Mouse (Mus musculus) heart, postnatal 4 days (tissue): ENCODE data around the gene Plcl1. TPM values are rescaled to one million over a fixed set of nuclear protein-coding genes. Genes with fewer than 3 reads are reported as not detected.
"Not testable (repeated sequence)": the region's sequence is repeated elsewhere in the genome, so short reads cannot be mapped to it uniquely, and the experiment has no call there.

ENCODE experiments used
- DNase-seq: peaks from one replicate; pipeline ENCODE4 v3.0.0; 2021
- total RNA-seq, 2 experiments: library from RNA; stranded (reverse); gene quantifications; 2 replicates each; pipeline ENCODE4 v1.2.3; 2021

The Plcl1 gene
- total RNA-seq, 2 experiments from 2014 or later: 4.4 TPM

- DNase-seq: no peak
These were observed 39.4 kb downstream of the Plcl1 start for GRCm38 (mm10) chr1:55445043-55445688.

DNA sequence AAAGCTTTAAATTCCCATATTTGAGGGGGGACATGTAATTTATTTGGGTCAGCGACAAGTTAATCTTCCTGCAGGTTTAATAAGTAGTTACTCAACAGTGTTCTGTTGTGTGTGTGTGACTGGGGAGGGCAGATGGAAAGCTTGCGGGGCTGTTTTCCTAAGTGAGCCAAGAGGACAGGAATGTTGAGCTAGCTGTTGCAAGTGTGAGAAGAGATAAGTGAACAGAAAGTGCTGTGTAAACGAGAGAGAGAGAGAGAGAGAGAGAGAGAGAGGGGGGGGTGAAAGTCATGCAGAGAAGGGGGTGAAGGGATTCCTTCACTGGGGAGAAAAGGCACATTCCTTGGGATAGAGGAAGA is 39.9 kb downstream of the Plcl1 start:
- DNase-seq: no peak

- DNase-seq: no peak
These were observed 40.6 kb downstream of the Plcl1 start for GRCm38 (mm10) chr1:55446273-55446672.

GRCm38 (mm10) chr1:55446876-55447275 is 41.2 kb downstream of the Plcl1 start:
- DNase-seq: no peak

GRCm38 (mm10) chr1:55447661-55448060 is 41.9 kb downstream of the Plcl1 start:
- DNase-seq: no peak

GRCm38 (mm10) chr1:55448104-55448503 is 42.4 kb downstream of the Plcl1 start:
- DNase-seq: no peak

DNA sequence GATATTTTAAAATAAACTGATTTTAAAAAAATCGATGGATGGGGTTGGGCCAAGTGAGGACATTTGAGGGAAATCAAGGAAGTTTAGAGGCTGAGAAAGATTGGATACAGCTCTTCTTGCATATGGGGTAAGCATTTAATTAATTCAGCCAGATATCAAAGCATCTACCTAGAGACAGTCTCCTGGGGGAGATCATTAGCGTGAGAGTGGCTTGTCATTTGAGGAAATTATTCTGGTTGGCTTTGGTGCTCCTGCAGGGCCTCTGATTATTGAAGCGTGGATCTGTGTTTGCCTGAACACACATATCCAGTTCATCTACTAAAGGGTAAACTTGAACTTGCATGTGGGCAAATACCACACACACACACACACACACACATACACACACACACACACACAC is 44.1 kb downstream of the Plcl1 start:
- no peak for DNase-seq

- DNase-seq: peak; percentile 25
These were observed 48.4 kb downstream of the Plcl1 start for GRCm38 (mm10) chr1:55454119-55454518.

GRCm38 (mm10) chr1:55462301-55462700 is 56.6 kb downstream of the Plcl1 start:
- no peak for DNase-seq

DNA sequence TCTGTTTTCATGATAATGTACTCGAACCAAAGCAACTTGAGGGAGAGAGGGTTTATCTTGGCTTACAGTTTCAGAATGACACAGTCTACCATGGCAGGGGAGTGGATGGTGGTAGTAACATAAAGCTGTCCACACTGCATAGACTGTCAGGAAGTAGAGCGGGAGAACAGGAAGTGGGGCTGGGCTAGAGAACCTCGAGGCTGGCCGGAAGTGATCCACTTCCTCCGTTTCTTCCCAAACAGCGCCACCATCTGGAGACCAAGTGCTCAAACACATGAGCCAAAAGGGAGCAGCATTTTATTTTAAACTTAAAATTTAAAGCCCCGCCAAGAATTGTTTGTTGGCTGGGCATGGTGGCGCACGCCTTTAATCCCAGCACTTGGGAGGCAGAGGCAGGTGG is 68.0 kb downstream of the Plcl1 start:
- no peak for DNase-seq

DNA sequence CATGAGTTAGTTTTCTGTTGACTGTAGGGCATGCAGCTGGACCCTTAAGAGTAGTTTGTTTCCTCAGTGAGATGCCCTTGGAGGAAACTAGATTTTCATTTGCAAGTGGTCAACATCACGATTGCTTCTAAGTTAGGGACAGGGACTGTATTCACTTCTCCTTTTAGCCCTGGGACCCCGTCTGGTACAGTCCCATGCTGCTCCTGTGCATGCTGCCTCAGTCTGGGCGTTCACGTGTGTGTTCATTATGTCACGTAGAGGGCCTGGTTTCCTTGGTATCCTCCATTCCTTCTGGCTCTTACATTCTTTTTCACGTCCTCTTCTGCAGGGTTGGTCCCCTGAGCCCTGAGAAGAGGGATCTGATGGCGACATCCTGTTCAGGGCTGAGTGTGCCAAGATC is 69.3 kb downstream of the Plcl1 start:
- no peak for DNase-seq

GRCm38 (mm10) chr1:55487371-55487770 is 81.7 kb downstream of the Plcl1 start:
- not testable (repeated sequence) for DNase-seq

DNA sequence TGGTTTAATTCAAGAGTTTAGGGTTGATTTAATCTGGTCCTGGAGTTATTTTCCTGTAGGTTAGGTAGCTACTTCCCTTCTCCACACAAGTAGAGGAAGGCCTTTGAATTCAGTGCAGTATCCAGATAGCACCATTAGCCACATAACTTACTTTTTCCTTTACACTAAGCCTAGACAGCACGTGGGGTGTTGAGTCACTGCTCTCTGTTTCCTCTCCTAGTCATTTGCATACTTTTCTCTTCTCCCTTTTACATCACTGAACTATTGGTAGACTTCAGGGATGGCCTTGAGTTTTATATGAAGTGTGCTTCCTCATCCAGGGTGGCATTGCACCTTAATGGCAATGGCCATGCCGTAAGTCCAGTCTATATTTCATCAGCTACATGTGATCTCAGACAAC is 82.5 kb downstream of the Plcl1 start:
- no peak for DNase-seq

- DNase-seq: no peak
These were observed 83.6 kb downstream of the Plcl1 start for GRCm38 (mm10) chr1:55489355-55489754.

- no peak for DNase-seq
These were observed 94.2 kb downstream of the Plcl1 start for GRCm38 (mm10) chr1:55499872-55500271.

DNA sequence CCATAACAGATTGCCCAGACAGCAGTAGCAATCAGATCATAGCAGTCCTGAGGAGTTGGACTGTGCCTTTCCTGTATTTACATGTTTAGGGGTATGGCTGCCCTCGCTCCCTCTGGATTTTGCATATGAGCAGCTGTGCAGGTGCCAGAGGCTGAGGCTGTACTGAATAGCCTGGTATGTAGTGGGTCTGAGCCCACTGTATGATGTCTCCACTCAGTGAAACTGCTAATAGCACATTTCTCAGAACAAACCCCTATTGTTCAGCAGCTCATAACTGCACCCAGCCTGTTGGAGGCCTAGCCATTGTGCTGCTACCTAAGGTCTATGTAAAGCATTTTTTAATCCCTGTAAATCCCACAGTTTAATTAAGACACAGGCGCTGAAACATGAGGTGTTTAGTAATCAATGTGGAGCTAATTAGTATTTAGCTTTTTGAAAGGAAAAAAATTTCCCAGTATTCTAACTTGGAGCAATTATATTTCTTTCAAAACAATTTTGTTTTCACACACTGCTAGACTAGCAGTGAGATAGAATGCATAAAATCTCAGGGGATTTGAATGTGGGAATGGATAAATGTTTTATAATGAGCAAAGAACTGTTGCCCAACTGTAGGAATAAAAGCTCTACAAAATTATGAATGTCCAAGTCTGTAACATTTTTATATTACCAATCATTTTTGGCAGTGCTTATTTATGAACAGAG is 95.4 kb downstream of the Plcl1 start:
- DNase-seq: no peak

- no peak for DNase-seq
These were observed 100.1 kb downstream of the Plcl1 start for GRCm38 (mm10) chr1:55505811-55506210.

- DNase-seq: no peak
These were observed 101.3 kb downstream of the Plcl1 start for GRCm38 (mm10) chr1:55507061-55507460.

GRCm38 (mm10) chr1:55509587-55509986 is 103.9 kb downstream of the Plcl1 start:
- DNase-seq: no peak

GRCm38 (mm10) chr1:55512165-55512564 is 106.4 kb downstream of the Plcl1 start:
- DNase-seq: no peak

GRCm38 (mm10) chr1:55512799-55513198 is 107.1 kb downstream of the Plcl1 start:
- not testable (repeated sequence) for DNase-seq

GRCm38 (mm10) chr1:55517182-55517581 is 111.5 kb downstream of the Plcl1 start:
- no peak for DNase-seq

DNA sequence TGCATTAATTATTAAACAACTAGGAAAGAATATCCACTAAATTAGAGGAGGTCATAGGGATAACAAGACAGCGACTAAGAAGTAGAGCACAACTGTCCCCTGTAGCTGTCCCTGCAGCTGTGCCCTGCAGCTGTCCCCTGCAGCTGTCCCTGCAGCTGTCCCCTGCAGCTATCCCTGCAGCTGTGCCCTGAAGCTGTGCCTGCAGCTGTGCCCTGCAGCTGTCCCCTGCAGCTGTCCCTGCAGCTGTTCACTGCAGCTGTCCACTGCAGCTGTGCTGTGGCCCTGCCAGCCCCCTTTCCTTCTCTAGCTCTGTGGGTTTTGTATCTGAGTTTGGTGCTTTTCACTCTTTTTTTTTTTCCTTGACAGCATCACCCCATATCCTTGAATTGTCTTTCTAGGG is 118.2 kb downstream of the Plcl1 start:
- no peak for DNase-seq

- DNase-seq: no peak
These were observed 119.4 kb downstream of the Plcl1 start for GRCm38 (mm10) chr1:55525100-55525499.
